Mouse (Mus musculus) MEL (cell line): ENCODE data around the gene Atxn2l. TPM values are rescaled to one million over a fixed set of nuclear protein-coding genes. Genes with fewer than 3 reads are reported as not detected.

Experiments
- DNase-seq: peaks from one replicate; pipeline ENCODE4 v3.0.0; 2011; ENCODE audit warnings: low read depth, low spot score
- H3K27ac ChIP-seq: 2 replicates; pipeline ENCODE4 v1.5.1; 2012; ENCODE audit warnings: low read depth, mild to moderate bottlenecking, control low read depth, low read length, moderate library complexity; ENCODE audit not compliant: control insufficient read depth
- H3K27me3 ChIP-seq, 2 experiments: fragments of 150-350 bp in 1 of 2; sonication (generic) in 1 of 2; 2 replicates each; pipeline ENCODE4 v1.6.1; 2012; ENCODE audit warnings: low read length in 2 of 2, mild to moderate bottlenecking in 2 of 2, improper control_type of control experiment in 1 of 2, moderate library complexity in 1 of 2; ENCODE audit not compliant: insufficient read depth in 2 of 2, control insufficient read depth in 1 of 2
- H3K36me3 ChIP-seq, 2 experiments: 2 replicates each; pipeline ENCODE4 v1.6.1; 2012 to 2014; ENCODE audit warnings: low read length in 2 of 2, improper control_type of control experiment in 1 of 2, inconsistent platforms in 1 of 2, mild to moderate bottlenecking in 1 of 2; ENCODE audit not compliant: insufficient read depth in 2 of 2, control insufficient read depth in 1 of 2
- H3K4me1 ChIP-seq, 2 experiments: fragments of 150-350 bp in 1 of 2; sonication (generic) in 1 of 2; 2 replicates each; pipeline ENCODE4 v1.6.1; 2012; ENCODE audit warnings: low read length in 2 of 2, improper control_type of control experiment in 1 of 2, mild to moderate bottlenecking in 1 of 2; ENCODE audit not compliant: insufficient read depth in 2 of 2, control insufficient read depth in 1 of 2
- H3K4me3 ChIP-seq, 2 experiments: fragments of 150-350 bp in 1 of 2; sonication (generic) in 1 of 2; 2 replicates each; pipeline ENCODE4 v1.5.1; 2012; ENCODE audit warnings: low read depth in 2 of 2, low read length in 2 of 2, mild to moderate bottlenecking in 2 of 2, moderate library complexity in 2 of 2, control low read depth in 1 of 2, improper control_type of control experiment in 1 of 2; ENCODE audit not compliant: control insufficient read depth in 1 of 2, insufficient read depth in 1 of 2
- H3K79me2 ChIP-seq: 2 replicates; pipeline ENCODE4 v1.6.1; 2012; ENCODE audit warnings: mild to moderate bottlenecking, low read length, moderate library complexity; ENCODE audit not compliant: control insufficient read depth, poor library complexity, insufficient read depth
- H3K9ac ChIP-seq: 2 replicates; pipeline ENCODE4 v1.6.1; 2012; ENCODE audit warnings: low read depth, mild to moderate bottlenecking, control low read depth, low read length, moderate library complexity; ENCODE audit not compliant: control insufficient read depth, poor library complexity, severe bottlenecking
- H3K9me3 ChIP-seq: fragments of 150-350 bp; sonication (generic); replicated peaks from 2 replicates; pipeline ENCODE4 v1.6.1; 2012; ENCODE audit warnings: mild to moderate bottlenecking, low read length, improper control_type of control experiment, moderate library complexity; ENCODE audit not compliant: insufficient read depth
- CHD2 ChIP-seq: IDR thresholded peaks from 2 replicates; pipeline ENCODE4 v1.6.1; 2011; ENCODE audit warnings: low read length, improper control_type of control experiment
- CTCF ChIP-seq, 3 experiments: IDR thresholded peaks in 2 of 3; conservative IDR thresholded peaks in 1 of 3; 2 replicates each; pipeline ENCODE4 v1.5.1; 2011 to 2012; ENCODE audit warnings: low read length in 3 of 3, low read depth in 2 of 3, mild to moderate bottlenecking in 2 of 3, improper control_type of control experiment in 1 of 3, inconsistent platforms in 1 of 3, mixed read lengths in 1 of 3, moderate library complexity in 1 of 3; ENCODE audit not compliant: control insufficient read depth in 1 of 3, insufficient read depth in 1 of 3, poor library complexity in 1 of 3, severe bottlenecking in 1 of 3
- E2F4 ChIP-seq: IDR thresholded peaks from 2 replicates; pipeline ENCODE4 v1.6.1; 2011; ENCODE audit warnings: low read depth, low read length, improper control_type of control experiment, borderline replicate concordance
- ELF1 ChIP-seq: IDR thresholded peaks from 2 replicates; pipeline ENCODE4 v1.6.1; 2014; ENCODE audit warnings: low read depth, mild to moderate bottlenecking, inconsistent platforms, low read length, improper control_type of control experiment, moderate library complexity
- EP300 ChIP-seq, 2 experiments: IDR thresholded peaks; 2 replicates each; pipeline ENCODE4 v1.6.1; 2011; ENCODE audit warnings: improper control_type of control experiment in 2 of 2, low read length in 2 of 2, low read depth in 1 of 2, mild to moderate bottlenecking in 1 of 2
- GABPA ChIP-seq: IDR thresholded peaks from 2 replicates; pipeline ENCODE4 v1.6.1; 2012; ENCODE audit warnings: low read depth, mild to moderate bottlenecking, inconsistent platforms, low read length, improper control_type of control experiment, moderate library complexity
- GATA1 ChIP-seq: IDR thresholded peaks from 2 replicates; pipeline ENCODE4 v1.6.1; 2011; ENCODE audit warnings: low read depth, low read length, improper control_type of control experiment
- HCFC1 ChIP-seq: IDR thresholded peaks from 2 replicates; pipeline ENCODE4 v1.6.1; 2012; ENCODE audit warnings: low read depth, mild to moderate bottlenecking, inconsistent platforms, low read length, improper control_type of control experiment, moderate library complexity
- JUND ChIP-seq: IDR thresholded peaks from 2 replicates; pipeline ENCODE4 v1.6.1; 2011; ENCODE audit warnings: low read depth, mild to moderate bottlenecking, improper control_type of control experiment, low read length
- KAT2A ChIP-seq: conservative IDR thresholded peaks from 2 replicates; pipeline ENCODE4 v1.6.1; 2012; ENCODE audit warnings: low read depth, low read length, improper control_type of control experiment, inconsistent platforms
- MAFK ChIP-seq: IDR thresholded peaks from 2 replicates; pipeline ENCODE4 v1.6.1; 2011; ENCODE audit warnings: low read depth, mild to moderate bottlenecking, low read length, improper control_type of control experiment, borderline replicate concordance
- MAX ChIP-seq: IDR thresholded peaks from 2 replicates; pipeline ENCODE4 v1.6.1; 2011; ENCODE audit warnings: low read length, improper control_type of control experiment
- MEF2A ChIP-seq: IDR thresholded peaks from 2 replicates; pipeline ENCODE4 v1.6.1; 2014; ENCODE audit warnings: low read depth, mild to moderate bottlenecking, inconsistent platforms, low read length, improper control_type of control experiment; ENCODE audit not compliant: poor library complexity, insufficient replicate concordance, severe bottlenecking; ENCODE audit errors: extremely low read depth
- MXI1 ChIP-seq: IDR thresholded peaks from 2 replicates; pipeline ENCODE4 v1.6.1; 2011; ENCODE audit warnings: mild to moderate bottlenecking, low read depth, low read length, improper control_type of control experiment
- MYC ChIP-seq: IDR thresholded peaks from 2 replicates; pipeline ENCODE4 v1.6.1; 2011; ENCODE audit warnings: low read depth, mild to moderate bottlenecking, low read length, improper control_type of control experiment, moderate library complexity
- NRF1 ChIP-seq: IDR thresholded peaks from 2 replicates; pipeline ENCODE4 v1.6.1; 2014; ENCODE audit warnings: low read depth, mild to moderate bottlenecking, inconsistent platforms, low read length, improper control_type of control experiment, moderate library complexity; ENCODE audit not compliant: poor library complexity, insufficient read depth, severe bottlenecking
- POLR2A ChIP-seq, 2 experiments: IDR thresholded peaks; 2 replicates each; pipeline ENCODE4 v1.6.1; 2011 to 2012; ENCODE audit warnings: low read length in 2 of 2, mild to moderate bottlenecking in 2 of 2, control low read depth in 1 of 2, improper control_type of control experiment in 1 of 2, low read depth in 1 of 2, moderate library complexity in 1 of 2; ENCODE audit not compliant: control insufficient read depth in 1 of 2, insufficient read depth in 1 of 2, poor library complexity in 1 of 2
- POLR2AphosphoS5 ChIP-seq: IDR thresholded peaks from 2 replicates; pipeline ENCODE4 v1.6.1; 2012; ENCODE audit warnings: low read depth, borderline replicate concordance, mild to moderate bottlenecking, inconsistent platforms, low read length, moderate library complexity, mixed read lengths
- TBP ChIP-seq: IDR thresholded peaks from 2 replicates; pipeline ENCODE4 v1.8.0; 2011; ENCODE audit warnings: low read depth, low read length, improper control_type of control experiment
- UBTF ChIP-seq: IDR thresholded peaks from 2 replicates; pipeline ENCODE4 v1.6.1; 2012; ENCODE audit warnings: low read depth, mild to moderate bottlenecking, inconsistent platforms, low read length, improper control_type of control experiment, moderate library complexity, borderline replicate concordance; ENCODE audit not compliant: insufficient read depth
- USF1 ChIP-seq: IDR thresholded peaks from 2 replicates; pipeline ENCODE4 v1.6.1; 2014; ENCODE audit warnings: low read depth, mild to moderate bottlenecking, inconsistent platforms, low read length, improper control_type of control experiment, moderate library complexity
- USF2 ChIP-seq, 2 experiments: IDR thresholded peaks; 2 replicates each; pipeline ENCODE4 v1.6.1; 2011 to 2012; ENCODE audit warnings: improper control_type of control experiment in 2 of 2, low read length in 2 of 2, borderline replicate concordance in 1 of 2, inconsistent platforms in 1 of 2, low read depth in 1 of 2, mild to moderate bottlenecking in 1 of 2; ENCODE audit not compliant: insufficient read depth in 1 of 2
- ZC3H11A ChIP-seq: IDR thresholded peaks from 2 replicates; pipeline ENCODE4 v1.6.1; 2012; ENCODE audit warnings: low read depth, mild to moderate bottlenecking, inconsistent platforms, low read length, improper control_type of control experiment
- ZMIZ1 ChIP-seq: IDR thresholded peaks from 2 replicates; pipeline ENCODE4 v1.6.1; 2012; ENCODE audit warnings: low read depth, mild to moderate bottlenecking, inconsistent platforms, low read length, improper control_type of control experiment, moderate library complexity
- ZNF384 ChIP-seq: IDR thresholded peaks from 2 replicates; pipeline ENCODE4 v1.6.1; 2012; ENCODE audit warnings: low read depth, mild to moderate bottlenecking, inconsistent platforms, low read length, improper control_type of control experiment
- polyA plus RNA-seq, 2 experiments: library from polyadenylated mRNA; stranded (reverse) in 1 of 2; unstranded in 1 of 2; fragments of >175 nt in 1 of 2; fragments of >200 nt in 1 of 2; gene quantifications; 2 replicates each; pipeline versions ENCODE4 v1.2.1 to v1.2.4; 2012; ENCODE audit warnings: low replicate concordance in 2 of 2, low read depth in 1 of 2; ENCODE audit not compliant: insufficient read length in 2 of 2, insufficient read depth in 1 of 2, missing spikeins in 1 of 2
- total RNA-seq: library from RNA; depleted of rRNA; stranded (reverse); fragments of 300-350 nt; gene quantifications from 2 replicates; pipeline ENCODE4 v1.2.3, GENCODE M21; 2012

Gene Atxn2l
- total and polyA plus RNA-seq, 3 experiments: 40.8 to 821 (median 218) TPM

DNA sequence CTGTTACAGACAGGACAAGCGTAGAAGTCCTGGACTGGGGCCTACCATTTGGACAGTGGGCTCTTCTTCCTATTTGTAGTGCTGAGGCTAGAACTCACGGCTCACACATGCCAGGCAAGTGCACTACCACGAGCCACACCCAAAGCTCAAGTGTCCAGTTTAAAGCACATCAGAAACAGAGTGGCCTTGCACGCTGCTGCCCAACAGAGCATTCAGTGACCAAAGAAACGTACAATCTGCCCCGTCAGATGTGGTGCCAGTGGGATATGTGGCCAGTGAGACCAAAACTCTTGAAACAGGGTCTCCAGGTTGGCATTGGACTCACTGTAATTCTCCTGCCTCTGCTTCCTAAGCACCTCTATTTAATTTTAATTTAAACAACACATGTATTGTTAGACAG is 52.6 kb downstream of the Atxn2l start:
- no peaks in the 10 kb centered on the region for H3K9me3 ChIP-seq
- H3K4me3 ChIP-seq: no peak overlapping the region
- H3K36me3 ChIP-seq: no peaks in the 10 kb centered on the region; a peak in 1 of 4 replicates
- no peak overlapping the region for H3K27ac ChIP-seq
- H3K79me2 ChIP-seq: no peaks in the 10 kb centered on the region
- no peaks in the 10 kb centered on the region for H3K27me3 ChIP-seq
- DNase-seq: no peak
- no peak overlapping the region for H3K9ac ChIP-seq
- TF ChIP-seq UBTF (no peak), POLR2A (IDR thresholded peaks at IDR 0.05; ENCODE audit: control insufficient read depth in 1 of 2, insufficient read depth in 1 of 2, low read depth in 1 of 2, low read length in 2 of 2, poor library complexity in 1 of 2) (no peak), MEF2A (no peak), POLR2AphosphoS5 (no peak), USF1 (no peak), GATA1 (no peak), CHD2 (no peak), GABPA (no peak), KAT2A (no peak), ZMIZ1 (no peak), JUND (no peak), ELF1 (no peak), CTCF (IDR thresholded peaks at IDR 0.05 in 2 of 3, conservative IDR thresholded peaks at IDR 0.05 in 1 of 3; ENCODE audit: control insufficient read depth in 1 of 3, insufficient read depth in 1 of 3, low read depth in 2 of 3, low read length in 3 of 3, poor library complexity in 1 of 3, severe bottlenecking in 1 of 3) (no peak), EP300 (IDR thresholded peaks at IDR 0.05; ENCODE audit: low read depth in 1 of 2, low read length in 2 of 2) (no peak), ZNF384 (no peak), MAFK (no peak), NRF1 (no peak), USF2 (IDR thresholded peaks at IDR 0.05; ENCODE audit: borderline replicate concordance in 1 of 2, insufficient read depth in 1 of 2, low read depth in 1 of 2, low read length in 2 of 2) (no peak), MYC (no peak)
- H3K4me1 ChIP-seq: peaks cover 2 to 5% of the 10 kb centered on the region in 2 experiments; a peak in 3 of 4 replicates

DNA sequence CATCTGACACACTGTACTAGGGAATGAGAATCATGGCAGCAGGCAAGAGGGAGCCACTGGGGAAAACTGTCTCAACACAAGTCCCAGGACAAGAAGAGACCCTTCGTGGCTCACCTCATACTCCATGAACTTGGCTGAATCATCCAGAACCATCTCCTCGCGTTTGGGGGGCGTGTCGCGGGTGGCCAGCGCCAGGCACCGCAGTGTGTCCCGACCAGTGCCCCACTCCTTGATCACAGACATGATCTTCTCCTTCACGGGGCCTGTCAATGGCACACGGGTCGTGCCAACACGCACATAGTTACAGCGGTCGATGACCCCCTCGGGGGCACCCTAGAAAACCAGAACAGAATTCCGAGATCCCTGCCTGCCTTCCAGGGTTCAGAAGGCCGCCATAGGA is 53.2 kb downstream of the Atxn2l start:
- DNase-seq: no peak
- Histone ChIP-seq H3K9ac (no peak overlapping the region), H3K4me1 (peaks cover 0 to 5% of the 10 kb centered on the region in 2 experiments; a peak in 2 of 4 replicates), H3K27ac (no peak overlapping the region), H3K4me3 (no peak overlapping the region), H3K27me3 (no peaks in the 10 kb centered on the region), H3K36me3 (no peaks in the 10 kb centered on the region)
- TF ChIP-seq MAX: no peak
- TF ChIP-seq MXI1: no peak
- no peak for TF ChIP-seq TBP
- no peak for TF ChIP-seq ZNF384
- TF ChIP-seq ZC3H11A: no peak
- no peak for TF ChIP-seq E2F4
- no peak for TF ChIP-seq HCFC1
- no peak for TF ChIP-seq UBTF
- TF ChIP-seq EP300 (IDR thresholded peaks at IDR 0.05; ENCODE audit: low read depth in 1 of 2, low read length in 2 of 2): no peak
- no peak for TF ChIP-seq ELF1
- TF ChIP-seq ZMIZ1: no peak
- no peak for TF ChIP-seq USF1
- TF ChIP-seq, all 39 proteins: peak for 0
- Histone ChIP-seq H3K9me3 (no peaks in the 10 kb centered on the region), H3K79me2 (no peaks in the 10 kb centered on the region)
